20 mouse cellular contexts compared by ENCODE assay signal in the genomic region with DNA sequence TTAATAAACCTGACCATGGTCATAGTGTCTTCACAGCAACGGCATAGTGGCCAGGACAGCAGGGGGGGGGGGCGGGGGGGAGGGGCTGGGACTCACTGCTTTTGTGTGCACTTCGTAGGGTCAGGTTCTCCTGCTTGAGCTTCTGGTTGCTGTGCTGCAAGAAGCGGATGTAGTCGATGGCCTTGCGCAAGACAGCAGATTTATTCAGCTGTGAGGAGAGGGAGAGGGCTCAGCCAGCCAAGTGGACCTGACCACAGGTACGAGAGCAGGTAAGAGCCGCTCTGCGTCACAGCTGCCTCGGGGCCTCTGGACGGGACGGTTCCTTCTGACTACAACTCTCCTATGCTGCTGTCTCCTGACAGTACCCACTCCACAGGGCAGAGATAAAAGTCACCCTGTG. TPM values are rescaled to one million over a fixed set of nuclear protein-coding genes. Genes with fewer than 3 reads are reported as not detected.
A peak's percentile ranks its signal among the peaks of the same experiment; 100 is the strongest.
DNase-seq lines count a peak whose midpoint lies in the region; ATAC-seq and TF ChIP-seq lines count a peak whose summit lies in the region.
"Had no signal": no experiment of that assay in that cellular context is flagged by ENCODE, and none has a peak within 500 bp of the region (broad histone marks: within the 10 kb centered on the region; RNA-seq: fewer than 3 reads in every experiment).

No protein-coding gene starts in this region.

- peak; percentile 86 for DNase-seq in fat pad, adult 2 months (ENCODE audit: extremely low read depth, low read depth, low spot score)
- peak; percentile 65 for DNase-seq in liver, postnatal 0 days
- DNase-seq in lung, postnatal 10 days: peak; percentile 68
- no peak for DNase-seq in adipocyte (ENCODE audit: low spot score)
- DNase-seq in gastrocnemius, adult 2 months: no peak
- DNase-seq: adrenal gland, postnatal 10 days; cerebellum, adult 18-20 months; cerebellum, postnatal 36 days; heart, adult 18-20 months; kidney, adult 11 months; right cerebral cortex, postnatal 25 days; thymus, postnatal 4 days had no signal

- H3K36me3 ChIP-seq in liver, postnatal 0 days (replicated peaks; ENCODE audit: insufficient read depth, low read length): peaks cover 71% of the 10 kb centered on the region
- H3K36me3 ChIP-seq in myocyte (ENCODE audit: control insufficient read depth, insufficient read depth): peaks cover 23% of the 10 kb centered on the region
- H3K36me3 ChIP-seq in heart, embryonic 12.5 days: peaks cover 74% of the 10 kb centered on the region

- H3K9ac ChIP-seq in liver, postnatal 0 days (replicated peaks): no peak overlapping the region
- H3K9ac ChIP-seq in heart, embryonic 12.5 days: no peak overlapping the region
- H3K9ac ChIP-seq: embryonic facial prominence, embryonic 15.5 days; limb, embryonic 15.5 days had no signal

- peaks cover 45% of the 10 kb centered on the region for H3K4me1 ChIP-seq in liver, postnatal 0 days (ENCODE audit: insufficient read depth)
- H3K4me1 ChIP-seq in heart, embryonic 12.5 days (replicated peaks): peaks cover 56% of the 10 kb centered on the region

- peaks cover 33% of the 10 kb centered on the region for H3K79me2 ChIP-seq in myocyte (ENCODE audit: control insufficient read depth, insufficient read depth)

- no peaks in the 10 kb centered on the region for H3K9me3 ChIP-seq in liver, postnatal 0 days (ENCODE audit: low read length)
- H3K9me3 ChIP-seq in heart, embryonic 12.5 days (replicated peaks): no peaks in the 10 kb centered on the region
- H3K9me3 ChIP-seq: embryonic facial prominence, embryonic 15.5 days; forebrain, embryonic 10.5 days; heart, embryonic 15.5 days; limb, embryonic 15.5 days had no signal

- H3K4me3 ChIP-seq in liver, postnatal 0 days (ENCODE audit: low read depth, low read length): no peak overlapping the region
- no peak overlapping the region for H3K4me3 ChIP-seq in myocyte
- no peak overlapping the region for H3K4me3 ChIP-seq in heart, embryonic 12.5 days
- no peak overlapping the region for H3K4me3 ChIP-seq in gastrocnemius, adult 2 months
- H3K4me3 ChIP-seq: embryonic facial prominence, embryonic 15.5 days; forebrain, embryonic 10.5 days; heart, embryonic 15.5 days; limb, embryonic 15.5 days had no signal

- no peak for TF ChIP-seq CTCF in liver, postnatal 0 days (IDR thresholded peaks at IDR 0.05; ENCODE audit: low read depth)
- no peak for TF ChIP-seq CTCF in gastrocnemius, adult 2 months (IDR thresholded peaks at IDR 0.05)

- 65% methylated on average over 11 of the region's 12 CpGs for WGBS in liver, postnatal 0 days (ENCODE audit: insufficient replicate concordance)
- WGBS in heart, embryonic 12.5 days: 78% methylated on average over 12 of the region's 12 CpGs

- H3K27me3 ChIP-seq in liver, postnatal 0 days (ENCODE audit: insufficient read depth, low read length): no peaks in the 10 kb centered on the region
- no peaks in the 10 kb centered on the region for H3K27me3 ChIP-seq in myocyte (ENCODE audit: control insufficient read depth, insufficient read depth, insufficient read length)
- H3K27me3 ChIP-seq in heart, embryonic 12.5 days (replicated peaks): no peaks in the 10 kb centered on the region
- H3K27me3 ChIP-seq: embryonic facial prominence, embryonic 15.5 days; heart, embryonic 15.5 days; limb, embryonic 15.5 days; Patski had no signal

- no peak overlapping the region for H3ac ChIP-seq in myocyte (ENCODE audit: control insufficient read depth, insufficient read length)

- no peak for TF ChIP-seq EP300 in liver, postnatal 0 days (IDR thresholded peaks at IDR 0.05; ENCODE audit: low read depth)

- no peak overlapping the region for H3K4me2 ChIP-seq in liver, postnatal 0 days (ENCODE audit: low read depth, low read length)
- no peak overlapping the region for H3K4me2 ChIP-seq in myocyte (ENCODE audit: low read depth)
- H3K4me2 ChIP-seq in heart, embryonic 12.5 days: no peak overlapping the region
- H3K4me2 ChIP-seq: embryonic facial prominence, embryonic 15.5 days; heart, embryonic 15.5 days; limb, embryonic 15.5 days had no signal

- peak; percentile 38 for ATAC-seq in liver, postnatal 0 days
- ATAC-seq in heart, embryonic 12.5 days (ENCODE audit: insufficient number of reproducible peaks, low FRiP score): no peak
- ATAC-seq: Patski had no signal

- intact Hi-C loops in gastrocnemius, adult 2 months (cut with DNase I): no loop called here

- no peak for TF ChIP-seq POLR2A in myocyte (IDR thresholded peaks at IDR 0.05; ENCODE audit: insufficient read length, low read depth)

- H3K27ac ChIP-seq in liver, postnatal 0 days (ENCODE audit: low read depth): no peak overlapping the region
- H3K27ac ChIP-seq in heart, embryonic 12.5 days (ENCODE audit: poor library complexity, severe bottlenecking): no peak overlapping the region
- no peak overlapping the region for H3K27ac ChIP-seq in gastrocnemius, adult 2 months
- H3K27ac ChIP-seq: embryonic facial prominence, embryonic 15.5 days; heart, embryonic 15.5 days; kidney, postnatal 0 days; limb, embryonic 15.5 days had no signal

TF ChIP-seq in myocyte, 11 proteins besides CTCF, POLR2A, EP300 and RAD21:
- no peak for TF ChIP-seq TCF12 (IDR thresholded peaks at IDR 0.05; ENCODE audit: insufficient read depth, poor library complexity, severe bottlenecking)
- peak; percentile 38 for TF ChIP-seq POLR2AphosphoS2 (IDR thresholded peaks at IDR 0.05; ENCODE audit: insufficient read length, low read depth)

RNA-seq across cellular contexts. Expression of gene Srebf1, which starts 17.4 kb away (rescaled TPM):
- 21.4 and 31.0 TPM in 2 replicates for polyA plus RNA-seq in liver, postnatal 0 days (2015; fragmentation: Nextera tagmentation; extraction: Ambion mirVana)
- 192 TPM for polyA plus RNA-seq in myocyte (2012; fragmentation: generic; extraction: Trizol)
- polyA plus RNA-seq in heart, embryonic 12.5 days (2016; fragmentation: Nextera tagmentation; extraction: Ambion mirVana): 39.7 and 41.1 TPM in 2 replicates
- total RNA-seq in gastrocnemius, adult 2 months (2021): 10 to 100 TPM; 27.5 to 43.4 TPM

Comparison
In these comparisons a context has a peak if more than half of its experiments do, and no peak if none do; other contexts are left out.
1. DNase-seq: peak in fat pad, adult 2 months (single experiment), liver, postnatal 0 days (single experiment) and lung, postnatal 10 days (single experiment); none in adipocyte (single experiment) and gastrocnemius, adult 2 months (single experiment).